Mouse (Mus musculus): ENCODE measurements around the gene Trim58.

- TF ChIP-seq CTCF (IDR thresholded peaks at IDR 0.05; ENCODE audit: control insufficient read depth, insufficient read depth, insufficient replicate concordance, low read depth, low read length), result no peak
- TF ChIP-seq POLR2A (IDR thresholded peaks at IDR 0.05; ENCODE audit: control insufficient read depth, low read depth, low read length), result no peak
These were observed 18.3 kb downstream of the Trim58 start, which contains the start of gene Olfr322 for GRCm38 (mm10) chr11:58658596-58658995.
